Mouse (Mus musculus): Measurements from ENCODE around the gene Pde11a.

- no peak for TF ChIP-seq CEBPB (IDR thresholded peaks at IDR 0.05; ENCODE audit: insufficient read depth, poor library complexity, severe bottlenecking)
- TF ChIP-seq REST (IDR thresholded peaks at IDR 0.05; ENCODE audit: insufficient read depth, insufficient read length) = no peak
- no peak for TF ChIP-seq POLR2A (IDR thresholded peaks at IDR 0.05; ENCODE audit: insufficient read length, low read depth)
- no peak for TF ChIP-seq POLR2AphosphoS2 (IDR thresholded peaks at IDR 0.05; ENCODE audit: insufficient read length, low read depth)
Observed at GRCm38 (mm10) chr2:76100597-76100996, 238.0 kb downstream of the Pde11a start.
